ENCODE assay signal across 16 mouse cellular contexts in genomic region chr4:31012006-31012405, GRCm38 (mm10).
"Had no signal": no experiment of that assay in that cellular context is flagged by ENCODE, and none has a peak within 500 bp of the region (broad histone marks: within the 10 kb centered on the region; RNA-seq: fewer than 3 reads in every experiment).

No protein-coding gene starts in this region.

- ATAC-seq: hindbrain, embryonic 16.5 days; inflammation-experienced regulatory T-cells, adult 6 months; intestine, embryonic 15.5 days; intestine, postnatal 0 days had no signal

- DNase-seq: gastrocnemius, postnatal 14 days; gastrocnemius, postnatal 36 days; heart, adult 18-20 months; heart, postnatal 10 days; heart, postnatal 4 days; kidney, adult 18-20 months; kidney, adult 8-10 months; kidney, postnatal 10 days; kidney, postnatal 25 days; kidney, postnatal 4 days; liver; liver, embryonic 13.5 days had no signal
